Mouse (Mus musculus): ENCODE data around the gene Slc27a5. TPM values are rescaled to one million over a fixed set of nuclear protein-coding genes. Genes with fewer than 3 reads are reported as not detected.
A peak's percentile ranks its signal among the peaks of the same experiment; 100 is the strongest.

The Slc27a5 gene
- polyA plus RNA-seq, 1 experiment: 1.7 TPM

DNA sequence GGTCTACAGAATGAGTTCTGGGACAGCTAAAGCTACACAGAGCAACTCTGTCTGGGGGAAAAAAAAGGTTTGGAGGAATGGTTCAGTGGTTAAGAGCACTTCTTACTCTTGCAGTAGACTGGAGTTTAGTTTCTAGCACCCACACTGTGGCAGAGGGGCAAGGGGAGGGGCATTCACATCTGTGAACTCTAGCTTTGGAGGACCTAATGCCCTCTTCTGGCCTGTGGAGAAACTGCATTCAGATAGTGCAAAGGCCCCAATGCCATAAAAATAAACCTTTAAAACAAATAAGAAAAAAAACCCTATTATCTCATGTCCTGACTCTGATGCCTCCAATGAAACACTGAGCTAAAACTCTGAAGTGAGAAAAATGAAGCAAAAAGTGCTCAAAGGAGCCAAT, 54.5 kb downstream of the Slc27a5 start:
- Histone ChIP-seq H3K4me1 (ENCODE audit: control insufficient read depth, insufficient read depth, low read length) (no peaks in the 10 kb centered on the region), H3K27ac (ENCODE audit: insufficient read depth, low read length) (no peak overlapping the region), H3K27me3 (ENCODE audit: control insufficient read depth, insufficient read depth, low read length) (no peaks in the 10 kb centered on the region), H3K4me3 (replicated peaks; ENCODE audit: insufficient read depth, low read depth, low read length) (no peak overlapping the region)
- no peak for DNase-seq
- TF ChIP-seq CTCF (IDR thresholded peaks at IDR 0.05; ENCODE audit: borderline replicate concordance, insufficient read depth, low read depth, low read length): peak; percentile 36; the same call in 1 of the 2 replicates
- TF ChIP-seq POLR2A (IDR thresholded peaks at IDR 0.05; ENCODE audit: borderline replicate concordance, insufficient read depth, low read length): no peak

DNA sequence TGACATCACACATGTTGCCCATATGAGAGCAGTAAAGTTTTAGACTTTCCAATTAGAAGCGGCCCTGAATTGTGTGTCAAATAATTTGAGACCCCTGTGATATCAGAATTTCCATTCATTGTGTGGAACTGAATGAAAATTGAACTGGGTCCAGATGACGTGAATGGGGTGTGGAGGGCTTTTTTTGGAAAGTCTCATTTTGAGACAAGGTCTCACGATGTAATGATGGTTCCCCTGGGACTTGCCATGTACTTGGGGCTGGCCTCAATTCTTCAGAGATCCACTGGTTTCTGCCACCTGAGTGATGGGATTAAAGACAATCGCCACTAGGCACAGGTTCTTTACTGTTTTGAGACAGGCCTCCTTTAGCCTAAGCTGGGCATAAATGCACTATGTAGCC, 57.4 kb downstream of the Slc27a5 start:
- H3K4me1 ChIP-seq (ENCODE audit: control insufficient read depth, insufficient read depth, low read length): no peaks in the 10 kb centered on the region

More for the DNA sequence above, 57.4 kb downstream of the Slc27a5 start:
- no peak overlapping the region for H3K4me3 ChIP-seq (replicated peaks; ENCODE audit: insufficient read depth, low read depth, low read length)
- TF ChIP-seq CTCF (IDR thresholded peaks at IDR 0.05; ENCODE audit: borderline replicate concordance, insufficient read depth, low read depth, low read length) (no peak), POLR2A (IDR thresholded peaks at IDR 0.05; ENCODE audit: borderline replicate concordance, insufficient read depth, low read length) (no peak)
- no peak for DNase-seq
- WGBS: 68% methylated on average over 4 of the region's 4 CpGs
- no peaks in the 10 kb centered on the region for H3K27me3 ChIP-seq (ENCODE audit: control insufficient read depth, insufficient read depth, low read length)
- no peak overlapping the region for H3K27ac ChIP-seq (ENCODE audit: insufficient read depth, low read length)

Other genes starting within 250 kb of the Slc27a5 start
- 10.8 and 11.2 TPM in 2 replicates for gene Zscan18, start 194.6 kb downstream of the Slc27a5 start, polyA plus RNA-seq (2012; rRNA removed)
- 16.3 and 16.7 TPM in 2 replicates for gene Zfp329, start 179.3 kb downstream of the Slc27a5 start, polyA plus RNA-seq (2012; rRNA removed)
- 12.6 and 13.5 TPM in 2 replicates for gene Zfp110, start 163.4 kb downstream of the Slc27a5 start, polyA plus RNA-seq (2012; rRNA removed)
- gene Zfp128, start 117.0 kb downstream of the Slc27a5 start, polyA plus RNA-seq (2012; rRNA removed): 5.6 and 6.1 TPM in 2 replicates
- 13.1 and 14.0 TPM in 2 replicates for gene Zscan22, start 100.4 kb downstream of the Slc27a5 start, polyA plus RNA-seq (2012; rRNA removed)
- 670 and 700 TPM in 2 replicates for gene Rps5, start 75.9 kb downstream of the Slc27a5 start, polyA plus RNA-seq (2012; rRNA removed)
- 2.6 and 3.5 TPM in 2 replicates for gene Rnf225, start 70.8 kb downstream of the Slc27a5 start, polyA plus RNA-seq (2012; rRNA removed)
- gene Zfp324, start 32.4 kb downstream of the Slc27a5 start, polyA plus RNA-seq (2012; rRNA removed): 5.8 and 6.2 TPM in 2 replicates
- 13.8 and 16.0 TPM in 2 replicates for gene Zfp446, start 20.3 kb downstream of the Slc27a5 start, polyA plus RNA-seq (2012; rRNA removed)
- 250 and 266 TPM in 2 replicates for gene Trim28, start 922 bp upstream of the Slc27a5 start, polyA plus RNA-seq (2012; rRNA removed)
- gene Zbtb45, start 11.8 kb upstream of the Slc27a5 start, polyA plus RNA-seq (2012; rRNA removed): 31.9 and 33.5 TPM in 2 replicates
- 258 and 264 TPM in 2 replicates for gene Chmp2a, start 36.6 kb upstream of the Slc27a5 start, polyA plus RNA-seq (2012; rRNA removed)
- gene Ube2m, start 40.1 kb upstream of the Slc27a5 start, polyA plus RNA-seq (2012; rRNA removed): 376 and 405 TPM in 2 replicates
- gene Mzf1, start 56.6 kb upstream of the Slc27a5 start, polyA plus RNA-seq (2012; rRNA removed): 4.6 TPM in 2 replicates
- gene Vmn1r85, start 97.0 kb upstream of the Slc27a5 start, polyA plus RNA-seq (2012; rRNA removed): not detected in 2 replicates
- not detected in 2 replicates for gene Vmn1r86, start 121.7 kb upstream of the Slc27a5 start, polyA plus RNA-seq (2012; rRNA removed)
- not detected in 2 replicates for gene Vmn1r87, start 142.0 kb upstream of the Slc27a5 start, polyA plus RNA-seq (2012; rRNA removed)
- gene Vmn1r88, start 161.4 kb upstream of the Slc27a5 start, polyA plus RNA-seq (2012; rRNA removed): not detected in 2 replicates
- not detected in 2 replicates for gene Vmn1r89, start 214.8 kb upstream of the Slc27a5 start, polyA plus RNA-seq (2012; rRNA removed)

All from cerebellum, adult 2 months (tissue).